Mouse (Mus musculus) limb, embryonic 14.5 days (tissue): Measurements from ENCODE around the gene Akap5. TPM values are rescaled to one million over a fixed set of nuclear protein-coding genes. Genes with fewer than 3 reads are reported as not detected.

Experiments
- ATAC-seq: fragments of 200-750 bp; cut with Nextera tagmentation; 2 replicates; pipeline ENCODE4 v1.8.0; 2017; ENCODE audit warnings: low read depth, moderate number of reproducible peaks, moderate TSS enrichment; ENCODE audit not compliant: low FRiP score
- DNase-seq: peaks from one replicate; pipeline ENCODE4 v3.0.0-alpha.2; 2015; ENCODE audit warnings: low spot score
- H3K27ac ChIP-seq: fragments of 300-500 bp; sonication (generic); replicated peaks from 2 replicates; pipeline ENCODE4 v1.5.1; 2014; ENCODE audit warnings: low read depth, mild to moderate bottlenecking, low read length, moderate library complexity, mixed read lengths
- H3K27me3 ChIP-seq: fragments of 300-500 bp; sonication (generic); 2 replicates; pipeline ENCODE4 v1.6.1; 2014; ENCODE audit warnings: low read length, mixed read lengths; ENCODE audit not compliant: control insufficient read depth, insufficient read depth
- H3K36me3 ChIP-seq: fragments of 300-500 bp; sonication (generic); 2 replicates; pipeline ENCODE4 v1.6.1; 2014; ENCODE audit warnings: mild to moderate bottlenecking, low read length, moderate library complexity, mixed read lengths; ENCODE audit not compliant: control insufficient read depth, insufficient read depth
- H3K4me1 ChIP-seq: fragments of 300-500 bp; sonication (generic); 2 replicates; pipeline ENCODE4 v1.6.1; 2014; ENCODE audit warnings: antibody characterized with exemption, low read length, mixed read lengths; ENCODE audit not compliant: control insufficient read depth, insufficient read depth
- H3K4me2 ChIP-seq: fragments of 300-500 bp; sonication (generic); replicated peaks from 2 replicates; pipeline ENCODE4 v1.6.1; 2014; ENCODE audit warnings: low read depth, mild to moderate bottlenecking, low read length, moderate library complexity; ENCODE audit not compliant: severe bottlenecking
- H3K4me3 ChIP-seq: fragments of 300-500 bp; sonication (generic); replicated peaks from 2 replicates; pipeline ENCODE4 v1.5.1; 2014; ENCODE audit warnings: low read length
- H3K9ac ChIP-seq: fragments of 300-500 bp; sonication (generic); 2 replicates; pipeline ENCODE4 v1.6.1; 2014; ENCODE audit warnings: mild to moderate bottlenecking, low read depth, low read length, moderate library complexity; ENCODE audit not compliant: severe bottlenecking
- H3K9me3 ChIP-seq: fragments of 300-500 bp; sonication (generic); 2 replicates; pipeline ENCODE4 v1.6.1; 2016; ENCODE audit warnings: low read length; ENCODE audit not compliant: control insufficient read depth
- POLR2A ChIP-seq: fragments of 200-500 bp; IDR thresholded peaks from 2 replicates; pipeline ENCODE4 v1.8.0; 2012; ENCODE audit warnings: inconsistent platforms, mild to moderate bottlenecking, moderate library complexity, borderline replicate concordance; ENCODE audit not compliant: insufficient read depth, insufficient read length; ENCODE audit errors: extremely low read depth
- WGBS: fragments of 180-500 bp; shearing (Covaris S2); extraction: QIAGEN DNeasy Blood & Tissue Kit; methylation state at CpG from one replicate; pipeline ENCODE4 v1.1.7; 2014; 5-methylcytosine and 5-hydroxymethylcytosine counted together
- polyA plus RNA-seq, 2 experiments: library from polyadenylated mRNA; depleted of rRNA in 1 of 2; stranded (reverse) in 1 of 2; unstranded in 1 of 2; fragments of >200 nt; fragmentation: Nextera tagmentation in 1 of 2; extraction: Ambion mirVana in 1 of 2; gene quantifications; 2 replicates each; pipeline versions ENCODE4 v1.2.1 to v1.2.3; 2012 to 2014

Akap5 gene
- polyA plus RNA-seq, 2 experiments, result 1.0 to 1.6 TPM

DNA sequence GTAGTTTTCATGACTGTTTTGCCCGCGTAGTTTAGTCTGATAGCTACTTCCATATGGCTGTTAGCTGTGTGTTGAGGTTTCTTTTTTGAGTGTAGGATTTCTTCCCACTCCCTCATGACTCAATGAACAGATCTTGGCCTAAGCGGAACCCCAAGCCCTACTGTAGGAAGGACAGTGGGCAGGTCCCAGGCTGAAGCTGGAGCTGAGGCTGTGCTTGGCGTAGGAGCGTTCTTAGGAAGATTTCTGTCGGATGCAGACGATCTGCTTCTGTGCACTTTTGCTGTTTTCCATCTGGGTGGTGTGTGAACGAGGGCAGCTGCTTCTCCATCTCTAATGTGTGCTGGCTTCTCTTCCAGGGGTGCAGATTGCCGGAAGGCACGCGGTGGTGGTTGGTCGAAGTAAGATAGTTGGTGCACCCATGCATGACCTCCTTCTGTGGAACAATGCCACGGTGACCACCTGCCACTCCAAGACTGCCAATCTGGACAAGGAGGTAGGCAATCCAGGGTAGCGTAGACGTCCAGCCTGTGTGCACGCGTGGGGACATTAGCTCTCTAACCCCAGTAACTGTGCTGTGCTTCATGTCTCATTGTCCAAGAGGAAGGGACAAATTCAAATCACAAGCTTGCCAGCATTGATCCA lies 42.0 kb upstream of the Akap5 start:
- no peak for ATAC-seq
- 90% methylated on average over 17 of the region's 17 CpGs for whole genome bisulfite sequencing
- TF ChIP-seq POLR2A, result no peak

GRCm38 (mm10) chr12:76285418-76285817 lies 39.3 kb upstream of the Akap5 start:
- no peak for ATAC-seq
- Histone ChIP-seq H3K9me3 (no peaks in the 10 kb centered on the region), H3K4me1 (0 out of 2 replicates have a peak, but pooled peaks cover 4% of the 10 kb centered on the region), H3K9ac (no peak overlapping the region), H3K36me3 (peaks cover 54% of the 10 kb centered on the region), H3K4me3 (no peak overlapping the region), H3K4me2 (no peak overlapping the region), H3K27ac (no peak overlapping the region), H3K27me3 (no peaks in the 10 kb centered on the region)
- WGBS, result 78% methylated on average over 6 of the region's 6 CpGs
- no peak for TF ChIP-seq POLR2A
- DNase-seq, result no peak

More for the DNA sequence above, 42.0 kb upstream of the Akap5 start:
- Histone ChIP-seq H3K4me3 (no peak overlapping the region), H3K4me1 (0 out of 2 replicates have a peak, but pooled peaks cover 4% of the 10 kb centered on the region), H3K9ac (no peak overlapping the region), H3K9me3 (no peaks in the 10 kb centered on the region), H3K27me3 (no peaks in the 10 kb centered on the region), H3K27ac (no peak overlapping the region), H3K36me3 (peaks cover 42% of the 10 kb centered on the region), H3K4me2 (no peak overlapping the region)
- no peak for DNase-seq

DNA sequence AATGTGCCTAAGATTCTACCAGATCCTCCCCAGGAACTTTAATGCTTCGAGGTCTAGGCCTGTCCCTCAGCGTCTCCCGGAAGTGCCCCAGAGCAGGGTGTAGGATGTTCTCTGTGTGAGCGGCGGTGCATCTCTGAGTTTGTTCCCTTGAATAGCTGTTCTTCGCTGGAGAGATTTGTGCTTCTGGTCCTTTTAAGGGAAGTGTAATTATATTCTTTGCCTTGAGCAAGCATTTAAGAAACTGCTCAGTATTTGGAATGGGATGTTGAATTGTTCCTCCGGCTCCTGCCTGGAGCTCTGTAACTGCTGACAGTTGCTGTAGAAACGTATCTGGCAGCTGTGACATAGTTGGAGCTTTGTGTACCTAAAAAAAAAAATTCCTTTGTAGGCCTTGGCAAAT lies 36.7 kb upstream of the Akap5 start:
- Histone ChIP-seq H3K27me3 (no peaks in the 10 kb centered on the region), H3K36me3 (peaks cover 62% of the 10 kb centered on the region), H3K9me3 (no peaks in the 10 kb centered on the region), H3K4me3 (no peak overlapping the region), H3K4me1 (no peaks in the 10 kb centered on the region), H3K9ac (no peak overlapping the region), H3K4me2 (no peak overlapping the region), H3K27ac (no peak overlapping the region)
- ATAC-seq (no peak), DNase-seq (no peak)
- no peak for TF ChIP-seq POLR2A
- 77% methylated on average over 8 of the region's 8 CpGs for WGBS

DNA sequence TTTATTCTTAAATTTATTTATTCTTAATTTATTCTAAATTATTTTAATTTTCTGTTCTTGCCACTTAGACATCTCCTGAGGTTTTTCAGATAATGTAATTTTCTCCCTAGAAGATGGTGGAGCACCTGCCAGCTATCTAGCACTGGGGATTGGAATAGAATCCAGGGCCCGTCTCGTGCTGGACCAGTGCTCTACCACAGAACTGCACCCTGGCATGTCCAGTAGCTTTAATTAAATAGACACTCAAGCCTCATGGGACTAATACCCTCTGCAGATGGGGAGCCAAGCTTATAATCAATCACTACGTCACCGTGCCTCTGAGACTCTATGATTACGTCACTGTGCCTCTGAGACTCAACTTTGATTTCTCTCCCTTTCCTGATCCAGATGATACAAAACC lies 36.2 kb upstream of the Akap5 start:
- H3K9ac ChIP-seq, result no peak overlapping the region
- H3K27ac ChIP-seq, result no peak overlapping the region
- no peak overlapping the region for H3K4me3 ChIP-seq
- peaks cover 57% of the 10 kb centered on the region for H3K36me3 ChIP-seq
- DNase-seq (no peak), ATAC-seq (no peak)
- 86% methylated on average over 5 of the region's 5 CpGs for whole genome bisulfite sequencing
- H3K27me3 ChIP-seq, result no peaks in the 10 kb centered on the region
- no peaks in the 10 kb centered on the region for H3K4me1 ChIP-seq
- no peaks in the 10 kb centered on the region for H3K9me3 ChIP-seq
- no peak for TF ChIP-seq POLR2A
- no peak overlapping the region for H3K4me2 ChIP-seq

GRCm38 (mm10) chr12:76289428-76289827 lies 35.3 kb upstream of the Akap5 start:
- Histone ChIP-seq H3K9me3 (no peaks in the 10 kb centered on the region), H3K4me2 (no peak overlapping the region), H3K27ac (no peak overlapping the region), H3K9ac (no peak overlapping the region), H3K36me3 (peaks cover 55% of the 10 kb centered on the region), H3K27me3 (no peaks in the 10 kb centered on the region), H3K4me3 (no peak overlapping the region), H3K4me1 (no peaks in the 10 kb centered on the region)
- 95% methylated on average over 12 of the region's 12 CpGs for WGBS
- ATAC-seq, result no peak
- DNase-seq, result no peak
- TF ChIP-seq POLR2A, result no peak
